Mouse (Mus musculus): ENCODE data around the gene Tmem8.
A peak's percentile ranks its signal among the peaks of the same experiment; 100 is the strongest.

The Tmem8 gene

GRCm38 (mm10) chr17:26113181-26113948, at the start of gene Tmem8:
Gene Tmem8, plus strand, starts transcription at chr17:26113299.
- peak; percentile 84 for DNase-seq

GRCm38 (mm10) chr17:26064916-26065315, 48.2 kb upstream of the Tmem8 start:
- DNase-seq: no peak

- DNase-seq: no peak
These were observed 46.5 kb upstream of the Tmem8 start for GRCm38 (mm10) chr17:26066488-26067020.

- DNase-seq: no peak
These were observed 44.9 kb upstream of the Tmem8 start for GRCm38 (mm10) chr17:26068024-26068830.

GRCm38 (mm10) chr17:26068831-26069739, 44.0 kb upstream of the Tmem8 start, which contains the start of gene Rab11fip3:
Gene Rab11fip3, minus strand, starts transcription at chr17:26069555.
- peak; percentile 88 for DNase-seq

- no peak for DNase-seq
These were observed 43.0 kb upstream of the Tmem8 start for GRCm38 (mm10) chr17:26070136-26070535.

GRCm38 (mm10) chr17:26075246-26075645, 37.9 kb upstream of the Tmem8 start:
- no peak for DNase-seq

- no peak for DNase-seq
These were observed 34.2 kb upstream of the Tmem8 start for GRCm38 (mm10) chr17:26078851-26079250.

- DNase-seq: no peak
These were observed 32.2 kb upstream of the Tmem8 start for GRCm38 (mm10) chr17:26080867-26081266.

- DNase-seq: no peak
These were observed 26.0 kb upstream of the Tmem8 start for GRCm38 (mm10) chr17:26087059-26087564.

- DNase-seq: peak; percentile 92
These were observed 23.0 kb upstream of the Tmem8 start, which contains the start of gene Decr2 for GRCm38 (mm10) chr17:26089905-26090632. Gene Decr2, minus strand, starts transcription at chr17:26090337.

GRCm38 (mm10) chr17:26094531-26095110, 18.5 kb upstream of the Tmem8 start:
- DNase-seq: no peak

- DNase-seq: peak; percentile 71
These were observed 17.9 kb upstream of the Tmem8 start, which contains the start of gene Nme4 for GRCm38 (mm10) chr17:26095121-26095740. Gene Nme4, minus strand, starts transcription at chr17:26095602.

- no peak for DNase-seq
These were observed 14.6 kb upstream of the Tmem8 start for GRCm38 (mm10) chr17:26098461-26098860.

GRCm38 (mm10) chr17:26099316-26099715, 13.8 kb upstream of the Tmem8 start:
- DNase-seq: peak; percentile 65

GRCm38 (mm10) chr17:26100166-26100565, 12.9 kb upstream of the Tmem8 start:
- DNase-seq: no peak

GRCm38 (mm10) chr17:26101478-26101877, 11.6 kb upstream of the Tmem8 start:
- no peak for DNase-seq

- DNase-seq: no peak
These were observed 7.5 kb upstream of the Tmem8 start for GRCm38 (mm10) chr17:26105619-26106018.

GRCm38 (mm10) chr17:26110156-26110555, 2.9 kb upstream of the Tmem8 start:
- DNase-seq: no peak

GRCm38 (mm10) chr17:26111024-26111423, 2.1 kb upstream of the Tmem8 start:
- DNase-seq: no peak

- no peak for DNase-seq
These were observed 1.4 kb upstream of the Tmem8 start for GRCm38 (mm10) chr17:26111722-26112121.

Data from cerebellum, adult 9-10 months (tissue).